Mouse (Mus musculus): ENCODE results near the gene Ubb.
"Not testable (repeated sequence)": the region's sequence is repeated elsewhere in the genome, so short reads cannot be mapped to it uniquely, and the experiment has no call there.

Ubb gene

DNA sequence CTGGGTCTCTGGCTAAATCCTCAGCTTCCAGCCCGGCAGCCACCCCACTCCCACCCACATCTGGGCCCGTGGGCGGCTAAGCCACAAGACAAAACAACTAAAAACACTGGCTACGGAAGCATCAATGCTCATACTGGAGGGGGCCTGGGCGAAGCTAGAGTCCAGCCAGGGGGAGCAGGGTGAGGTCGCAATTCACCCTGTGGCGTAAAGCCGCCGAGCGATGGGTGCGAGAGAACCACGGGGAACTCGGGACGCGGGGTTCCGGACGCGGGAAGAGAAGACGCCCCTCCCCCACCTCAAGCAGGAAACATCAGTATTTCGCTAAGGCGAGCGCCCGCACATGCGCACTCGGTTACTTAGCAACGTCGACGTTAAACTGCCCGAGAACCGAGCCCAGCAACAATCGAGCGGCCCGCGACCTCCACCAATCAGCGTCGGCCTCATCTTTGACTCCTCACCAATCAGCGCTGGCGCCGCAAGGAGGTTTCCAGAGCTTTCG, at the start of gene Ubb:
Ubb (plus strand) TSS at position 445 of the 499 bp plus-strand sequence.
- peak; percentile 99 for DNase-seq (ENCODE audit: low spot score in 2 of 2)

DNA sequence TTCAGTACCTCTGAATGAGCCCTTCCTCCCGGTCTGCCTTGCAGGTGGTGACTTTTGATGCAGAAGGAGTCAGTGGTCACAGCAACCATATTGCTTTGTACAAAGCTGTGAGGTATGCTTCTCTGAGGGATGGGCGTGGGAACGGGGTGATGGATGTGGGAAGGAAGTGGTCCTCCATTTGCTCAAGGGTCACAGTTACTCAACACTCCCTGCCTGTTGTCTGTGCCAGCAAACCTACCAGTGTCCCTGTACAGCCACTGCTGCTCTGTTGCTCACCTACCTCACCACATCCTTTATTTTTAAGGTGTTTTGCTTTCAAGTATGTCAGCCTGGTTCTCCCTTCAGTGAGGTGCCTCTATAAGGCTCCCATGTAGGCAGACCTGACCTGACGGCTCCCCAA, 43.3 kb upstream of the Ubb start:
- no peak for DNase-seq (ENCODE audit: low spot score in 2 of 2)

DNA sequence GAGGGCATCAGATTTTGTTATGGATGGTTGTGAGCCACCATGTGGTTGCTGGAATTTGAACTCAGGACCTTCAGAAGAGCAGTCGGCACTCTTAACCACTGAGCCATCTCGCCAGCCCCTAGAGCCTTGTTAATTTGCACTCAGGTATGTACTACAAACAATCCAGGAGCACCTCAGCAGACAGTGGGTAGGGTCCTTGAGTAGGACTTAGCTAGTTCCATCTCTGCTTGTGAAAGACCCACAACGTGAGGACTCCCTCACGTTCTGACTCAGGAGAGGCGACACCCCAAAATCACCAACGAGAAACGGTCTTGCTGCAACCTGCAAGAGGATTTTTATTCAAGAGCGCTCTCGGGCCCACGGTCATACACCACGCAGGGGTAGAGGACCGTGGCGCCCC, 42.6 kb upstream of the Ubb start:
- DNase-seq (ENCODE audit: low spot score in 2 of 2), result not testable (repeated sequence)

DNA sequence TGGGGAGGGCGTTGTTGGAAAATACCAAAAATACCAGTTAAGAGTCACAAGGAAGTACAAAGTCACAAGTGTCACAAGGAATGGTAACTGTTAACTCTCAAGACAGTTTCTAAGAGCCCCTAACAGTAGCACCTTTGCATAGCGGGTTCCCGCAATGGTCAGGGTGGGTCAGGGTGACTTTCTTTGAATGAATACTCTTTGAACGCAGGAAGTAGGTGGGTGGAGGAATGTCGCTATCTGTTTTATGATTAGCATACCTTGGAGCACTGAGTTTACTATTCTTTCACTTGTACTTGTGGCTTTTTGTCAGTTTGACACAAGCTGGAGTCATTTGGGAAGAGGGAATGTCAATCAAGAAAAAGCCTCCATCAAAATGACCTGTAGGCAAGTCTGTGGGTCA, 42.2 kb upstream of the Ubb start:
- not testable (repeated sequence) for DNase-seq (ENCODE audit: low spot score in 2 of 2)

DNA sequence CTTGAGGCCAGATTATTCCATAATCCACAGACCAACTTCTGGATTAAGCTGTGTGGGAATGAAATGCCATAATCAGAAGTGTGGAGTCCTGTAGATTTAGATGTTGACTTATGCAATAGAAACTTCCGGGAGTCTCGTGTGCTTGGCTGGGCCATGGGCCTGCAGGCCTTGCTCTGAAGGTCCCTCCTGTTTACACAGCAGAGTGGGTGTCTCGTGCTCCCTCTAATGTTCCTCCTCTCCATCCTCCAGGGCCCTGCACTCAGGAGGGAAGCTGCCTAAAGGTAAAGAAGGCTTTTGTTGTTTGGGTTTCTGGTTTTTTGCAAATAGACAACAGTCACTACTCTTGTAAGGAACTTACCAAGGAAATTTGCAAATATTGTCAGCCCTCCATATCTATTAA, 41.4 kb upstream of the Ubb start:
- no peak for DNase-seq (ENCODE audit: low spot score in 2 of 2)

DNA sequence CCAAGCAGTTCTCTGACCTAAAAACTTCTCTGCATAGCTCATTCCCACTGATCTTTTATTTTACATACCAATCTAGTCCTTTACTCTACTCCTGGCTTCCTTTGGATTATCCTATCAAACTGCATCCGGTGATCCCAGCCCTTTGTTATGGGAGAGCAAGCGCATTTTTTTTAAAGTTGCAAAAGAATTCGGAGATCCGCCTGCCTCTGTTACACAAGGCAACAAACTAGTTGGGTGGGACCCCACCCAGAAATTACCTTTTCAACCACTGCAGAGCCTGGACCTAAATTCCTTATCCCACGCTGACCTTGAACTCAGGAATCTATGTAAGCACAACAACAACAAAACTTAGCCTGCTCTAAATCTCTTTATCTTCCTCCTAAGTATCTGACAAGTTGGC, 40.0 kb upstream of the Ubb start:
- DNase-seq (ENCODE audit: low spot score in 2 of 2), result no peak

DNA sequence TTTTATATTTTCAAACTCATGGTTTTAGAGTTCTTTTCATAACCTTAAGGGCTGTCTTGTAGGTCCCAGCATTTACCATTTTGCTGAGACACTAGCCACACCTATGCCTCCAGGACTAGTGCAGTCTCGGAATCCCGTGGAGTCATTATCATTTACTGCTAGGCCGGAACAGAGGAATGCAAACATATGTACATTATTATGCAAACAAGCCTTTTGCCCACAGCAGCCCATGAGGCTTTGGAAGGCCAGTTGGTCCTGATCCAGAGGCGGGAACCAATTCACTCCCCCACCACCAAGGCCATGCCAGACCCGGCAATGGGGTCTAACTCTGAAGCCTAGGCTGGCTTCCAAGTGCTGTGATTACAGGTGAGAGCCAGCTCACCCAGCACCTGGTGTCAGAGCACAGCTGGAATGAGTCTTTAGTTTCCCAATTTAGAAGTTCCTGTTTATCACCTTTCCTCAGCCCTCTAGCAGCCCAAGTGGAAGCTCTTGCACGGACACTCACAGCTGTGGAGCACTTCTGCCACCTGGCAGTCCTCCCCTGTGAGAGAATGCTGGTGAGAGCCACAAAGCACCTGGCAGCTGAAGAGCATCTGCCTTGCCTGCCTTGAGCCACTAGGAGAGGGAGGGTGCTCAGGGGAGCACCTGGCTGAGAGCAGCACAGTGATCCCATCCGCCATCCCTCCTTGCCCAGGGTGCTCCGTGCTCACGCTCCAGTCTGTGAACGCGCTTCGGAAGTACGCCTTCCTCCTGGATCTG, 39.3 kb upstream of the Ubb start:
- peak in 1 of 2 experiments; percentile 5 for DNase-seq (ENCODE audit: low spot score in 2 of 2)

DNA sequence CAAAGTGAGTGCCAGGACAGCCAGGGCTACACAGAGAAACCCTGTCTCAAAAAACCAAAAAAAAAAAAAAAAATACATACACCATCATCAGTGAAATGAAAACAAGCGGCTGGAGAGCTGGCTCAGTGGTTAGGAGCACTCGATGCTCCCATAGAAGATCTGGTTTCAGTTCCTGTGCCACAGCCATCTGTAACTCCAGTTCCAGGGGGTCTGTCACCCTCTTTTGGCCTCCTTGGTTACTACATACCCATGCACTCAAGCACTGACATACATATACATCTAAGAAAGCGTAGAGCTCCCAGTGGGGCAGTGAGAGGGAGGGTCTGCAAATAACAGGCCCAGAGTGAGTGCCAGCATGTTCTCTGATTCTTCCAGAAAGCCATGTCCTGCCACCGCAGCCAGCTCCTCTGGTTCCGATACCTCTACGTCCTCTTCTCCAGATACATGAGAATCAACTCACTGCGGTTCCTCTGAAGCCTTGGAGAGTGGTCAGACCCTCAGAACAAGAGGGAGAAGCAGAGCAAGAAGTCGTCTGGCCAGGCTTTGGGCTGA, 38.4 kb upstream of the Ubb start:
- no peak for DNase-seq (ENCODE audit: low spot score in 2 of 2)

DNA sequence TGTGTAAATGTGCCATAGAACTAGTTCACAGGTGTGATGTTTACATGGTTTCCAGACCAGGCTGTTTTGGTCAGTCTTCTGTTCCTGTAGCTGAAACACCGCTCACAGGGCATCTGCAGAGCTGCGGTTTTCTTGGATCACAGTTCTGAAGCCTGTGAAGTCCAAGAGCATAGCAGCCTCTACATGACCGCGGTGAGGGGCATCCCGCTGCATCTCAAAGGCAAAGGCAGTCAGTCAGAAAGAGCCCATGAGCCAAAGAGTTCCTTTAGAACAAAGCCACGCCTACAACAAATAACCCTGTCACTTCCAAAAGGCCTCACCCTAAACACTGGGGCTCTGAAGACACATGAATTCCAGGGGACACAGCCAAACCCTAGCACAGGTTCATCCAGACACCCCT, 37.7 kb upstream of the Ubb start:
- DNase-seq (ENCODE audit: low spot score in 2 of 2), result no peak

DNA sequence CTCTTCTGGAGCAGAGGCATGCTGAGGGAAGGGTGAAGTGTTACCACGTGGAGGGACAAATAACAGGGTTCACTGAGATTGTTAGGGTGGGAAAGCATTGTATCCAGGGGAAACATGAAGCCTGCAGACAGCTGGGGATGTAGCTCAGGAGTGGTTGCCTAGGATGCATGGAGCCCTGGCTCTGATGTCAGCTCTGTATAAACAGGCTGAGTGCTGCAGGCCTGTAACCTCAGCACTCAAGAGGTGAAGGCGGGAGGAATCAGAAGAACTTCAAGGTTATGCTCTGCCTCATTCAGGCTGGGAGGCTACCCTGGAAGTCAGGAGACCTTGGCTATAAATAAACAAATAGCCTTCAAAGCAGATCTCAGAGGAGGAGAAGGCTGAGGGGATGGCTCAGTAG, 32.0 kb upstream of the Ubb start:
- DNase-seq (ENCODE audit: low spot score in 2 of 2), result no peak

DNA sequence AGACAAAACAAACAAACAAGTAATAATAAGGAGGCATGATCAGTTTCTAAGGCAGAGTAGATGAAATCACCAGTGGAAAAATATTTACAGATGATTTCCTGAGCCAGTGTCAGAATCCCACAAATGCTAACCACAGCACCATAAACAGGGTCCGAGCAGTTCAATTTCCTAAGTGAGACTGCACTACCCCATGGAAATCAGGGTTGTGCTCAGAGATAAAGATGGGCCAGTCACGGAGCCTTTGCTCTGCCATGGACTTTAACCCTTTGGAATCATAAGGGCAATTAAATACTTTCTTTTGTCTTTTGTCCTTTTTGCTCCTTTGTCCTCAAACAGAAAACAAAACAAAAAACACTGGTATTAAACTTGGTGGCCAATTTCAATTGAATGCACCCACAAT, 28.7 kb upstream of the Ubb start:
- DNase-seq (ENCODE audit: low spot score in 2 of 2), result no peak

DNA sequence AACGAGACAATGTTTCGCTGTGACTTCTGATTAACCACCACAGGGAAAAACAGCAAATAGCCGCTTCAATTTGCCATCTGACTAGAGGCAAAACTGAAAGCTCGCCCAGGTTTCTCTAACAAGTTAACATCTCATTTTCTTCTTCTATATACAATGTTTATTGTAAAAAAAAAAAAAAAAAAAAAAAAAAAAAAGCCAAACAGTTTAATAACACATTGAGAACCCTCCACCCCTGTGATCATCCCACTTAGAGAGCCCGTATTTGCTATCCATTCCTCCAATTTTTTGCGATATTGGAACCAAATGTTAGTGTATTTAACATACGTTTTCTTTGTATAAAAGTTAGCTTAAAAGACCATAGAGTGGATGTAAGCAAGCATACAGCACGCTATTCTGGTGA, 13.9 kb upstream of the Ubb start:
- DNase-seq (ENCODE audit: low spot score in 2 of 2), result no peak

DNA sequence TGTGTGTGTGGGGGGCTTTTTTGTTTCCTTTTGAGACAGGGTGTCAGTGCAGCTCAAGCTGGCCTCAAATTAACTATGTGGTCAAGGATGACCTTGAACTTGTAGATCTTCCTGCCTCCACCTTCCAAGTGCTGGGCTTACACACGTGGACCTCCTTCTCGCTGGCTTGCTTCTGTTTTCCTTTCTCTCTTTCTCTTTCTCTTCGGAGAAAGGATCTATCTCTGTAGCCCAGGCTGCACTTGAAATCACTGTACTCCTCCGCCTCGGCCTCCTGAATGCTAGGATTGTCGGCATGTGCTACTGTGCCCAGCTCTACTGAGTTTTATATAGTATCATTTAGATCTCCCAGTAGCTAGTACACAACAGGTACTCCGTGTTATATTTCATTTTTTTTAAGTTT, 13.4 kb upstream of the Ubb start:
- DNase-seq (ENCODE audit: low spot score in 2 of 2), result no peak

DNA sequence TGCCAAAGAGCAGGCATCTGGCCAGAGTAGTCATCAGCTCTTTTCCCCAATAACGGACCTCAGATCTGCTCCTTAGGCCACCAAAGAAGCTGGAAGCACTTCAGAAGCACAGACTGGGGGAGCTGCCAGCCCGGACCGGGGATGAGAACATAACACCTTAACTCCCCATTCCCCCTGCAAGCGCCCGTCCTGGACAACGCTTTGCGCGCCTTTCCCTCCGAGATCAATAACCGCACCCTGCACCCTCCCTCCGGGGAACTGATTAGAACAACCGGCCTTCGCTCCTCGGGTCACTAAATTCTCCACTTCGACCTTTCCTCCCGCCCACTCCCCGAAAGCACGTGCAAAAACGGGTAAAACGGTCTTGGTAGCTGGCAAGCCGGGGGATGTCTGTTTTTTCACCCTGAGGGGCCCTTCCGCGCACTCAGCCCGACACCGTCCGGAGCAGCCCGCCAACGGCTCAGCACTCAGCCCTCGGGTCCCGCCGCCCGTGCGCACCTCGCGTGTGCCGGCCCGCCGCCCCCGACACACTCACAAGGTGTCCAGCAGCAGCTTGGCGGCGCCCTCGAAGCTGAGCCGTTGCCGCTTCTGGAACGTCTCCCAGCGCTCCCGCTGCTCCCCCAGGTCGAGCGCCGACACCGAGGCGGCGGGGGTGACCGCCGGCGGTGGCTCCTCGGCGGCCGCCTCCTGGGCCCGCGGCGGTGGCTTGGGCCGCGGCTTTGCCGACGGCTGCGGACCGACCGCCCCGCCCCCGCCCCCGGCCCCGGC, 12.5 kb upstream of the Ubb start:
- peak; percentile 26 to 34 for DNase-seq (ENCODE audit: low spot score in 2 of 2)

DNA sequence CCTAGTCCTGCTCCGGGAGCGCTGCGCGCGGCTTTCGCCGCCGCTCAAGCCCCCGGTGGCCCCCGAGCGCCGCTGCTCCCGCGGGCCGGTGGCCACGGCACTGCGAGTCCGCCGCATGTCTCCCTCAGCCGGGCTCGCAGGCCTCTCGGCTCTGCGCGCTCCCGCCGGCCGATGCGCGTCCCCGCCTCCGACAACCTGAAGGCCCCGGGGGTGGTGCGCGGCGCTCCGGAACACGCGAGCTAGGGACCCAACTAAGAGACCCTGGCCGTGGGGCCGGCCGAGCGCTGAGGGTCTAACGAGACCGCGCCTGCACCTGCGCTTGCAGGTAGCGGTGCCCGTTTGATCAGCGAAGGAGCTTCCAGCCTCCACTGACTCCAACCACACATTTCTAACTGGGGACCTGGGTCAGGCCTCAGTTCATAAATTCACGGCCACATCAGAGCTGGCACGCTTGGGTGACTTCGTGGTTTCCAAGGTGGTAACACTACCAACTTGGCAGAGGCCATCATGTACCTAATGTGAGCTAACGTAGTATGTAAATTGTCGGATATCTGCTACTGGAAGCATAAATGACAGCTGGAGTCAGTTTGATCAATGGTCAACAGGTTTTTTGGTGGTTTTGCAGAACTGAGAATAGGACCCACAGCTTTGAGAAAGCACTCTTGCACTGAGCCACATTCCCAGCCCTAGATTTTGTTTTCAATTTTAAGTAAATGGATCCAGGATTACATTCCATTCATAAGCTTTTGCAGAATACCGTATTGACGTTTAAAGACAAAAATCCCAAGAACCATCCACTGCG, 11.7 kb upstream of the Ubb start, which contains the start of gene Cenpv:
Cenpv (minus strand) TSS at position 173 of the 802 bp plus-strand sequence.
- peak; percentile 58 to 60 for DNase-seq (ENCODE audit: low spot score in 2 of 2)

DNA sequence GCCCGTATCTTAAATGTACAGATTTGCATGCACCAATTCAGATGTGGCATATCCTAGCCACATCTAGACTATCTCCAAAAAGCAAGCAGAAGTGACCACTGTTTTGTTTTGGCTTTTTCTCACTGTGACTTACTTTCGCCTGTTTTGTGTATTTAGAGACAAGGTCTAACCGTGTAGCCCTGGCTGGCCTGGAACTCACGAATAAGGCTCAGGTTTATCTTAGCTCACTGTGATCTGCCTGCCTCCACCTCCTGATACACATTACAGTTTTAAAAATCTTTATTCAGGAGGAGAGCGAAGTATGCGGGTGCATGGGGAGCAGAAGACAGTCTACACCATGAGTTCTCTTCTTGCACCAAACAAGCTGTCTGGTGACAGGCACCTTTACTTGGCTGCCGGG, 10.8 kb upstream of the Ubb start:
- no peak for DNase-seq (ENCODE audit: low spot score in 2 of 2)

DNA sequence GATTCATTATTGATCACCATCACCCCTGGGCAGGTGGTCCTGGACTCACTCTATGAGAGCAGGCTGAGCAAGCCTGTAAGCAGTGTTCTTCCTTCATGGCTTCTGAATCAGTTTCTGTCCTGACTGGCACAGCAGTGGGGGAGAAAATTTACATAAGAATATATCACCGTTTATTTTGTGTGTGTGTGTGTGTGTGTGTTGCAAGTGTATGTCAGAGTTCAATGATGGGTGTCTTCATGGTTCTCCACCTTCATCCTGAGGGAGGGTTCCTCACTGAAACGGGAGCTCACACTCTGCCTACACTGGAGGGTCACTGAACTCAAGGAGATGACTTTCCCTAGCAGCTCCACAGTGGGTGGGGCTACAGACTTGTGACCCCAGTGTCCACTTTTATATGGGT, 10.0 kb upstream of the Ubb start:
- DNase-seq (ENCODE audit: low spot score in 2 of 2), result no peak

DNA sequence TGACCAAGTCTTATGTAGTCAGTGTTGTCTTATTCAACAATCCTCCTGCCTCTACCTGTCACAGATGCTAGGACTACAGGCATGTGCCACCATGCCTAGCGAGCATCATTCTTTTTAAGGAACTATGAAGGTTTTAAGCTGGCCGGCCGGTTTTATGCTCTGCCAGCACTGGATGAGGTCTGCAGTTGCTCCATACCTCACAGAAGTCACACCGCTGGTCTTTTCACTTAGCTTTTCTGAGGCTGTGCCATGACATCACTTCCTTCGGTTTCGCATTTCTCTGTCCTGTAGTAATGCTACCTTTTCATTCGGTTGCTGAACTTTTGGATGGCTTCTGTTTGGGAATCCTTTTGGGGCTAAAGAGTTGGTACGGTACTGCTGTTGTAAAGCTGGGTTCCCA, 9.4 kb upstream of the Ubb start:
- no peak for DNase-seq (ENCODE audit: low spot score in 2 of 2)

DNA sequence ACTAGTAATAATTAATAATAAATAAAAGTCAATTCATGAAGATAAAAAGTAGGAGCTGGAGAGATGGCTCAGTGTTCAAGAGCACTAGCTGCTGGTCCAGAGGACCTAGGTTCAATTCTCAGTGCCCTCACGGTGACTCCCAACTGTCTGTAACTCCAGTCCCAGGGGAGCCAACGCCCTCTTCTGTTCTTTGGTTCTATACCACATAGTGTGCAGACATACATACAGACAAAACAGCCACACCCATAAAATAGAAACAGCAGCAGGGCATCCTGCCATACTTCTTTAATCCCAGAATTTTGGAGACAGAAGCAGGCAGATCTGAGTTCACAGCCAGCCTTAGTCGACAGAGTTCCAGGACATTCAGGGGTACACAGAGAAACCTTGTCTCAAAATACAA, 7.0 kb upstream of the Ubb start:
- no peak for DNase-seq (ENCODE audit: low spot score in 2 of 2)

DNA sequence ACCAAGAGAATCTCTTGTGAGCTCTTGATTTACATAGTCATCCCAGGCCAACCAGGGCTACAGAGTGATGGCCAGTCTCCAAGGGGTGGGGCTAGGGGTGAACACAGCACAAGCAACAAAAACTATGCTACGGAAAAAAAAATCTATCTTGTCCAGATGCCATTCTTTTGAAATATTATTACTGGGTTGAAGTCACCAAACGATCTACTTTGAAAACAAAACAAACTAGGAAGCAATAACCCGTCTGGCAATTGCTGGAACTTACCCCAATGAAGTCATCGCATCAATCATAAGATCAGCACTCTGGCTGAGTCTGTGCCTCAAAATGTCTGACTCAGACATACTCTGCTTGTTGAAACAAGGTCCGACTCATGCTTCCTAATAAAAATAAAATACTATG, 1.2 kb upstream of the Ubb start:
- DNase-seq (ENCODE audit: low spot score in 2 of 2), result peak; percentile 41 to 65

DNA sequence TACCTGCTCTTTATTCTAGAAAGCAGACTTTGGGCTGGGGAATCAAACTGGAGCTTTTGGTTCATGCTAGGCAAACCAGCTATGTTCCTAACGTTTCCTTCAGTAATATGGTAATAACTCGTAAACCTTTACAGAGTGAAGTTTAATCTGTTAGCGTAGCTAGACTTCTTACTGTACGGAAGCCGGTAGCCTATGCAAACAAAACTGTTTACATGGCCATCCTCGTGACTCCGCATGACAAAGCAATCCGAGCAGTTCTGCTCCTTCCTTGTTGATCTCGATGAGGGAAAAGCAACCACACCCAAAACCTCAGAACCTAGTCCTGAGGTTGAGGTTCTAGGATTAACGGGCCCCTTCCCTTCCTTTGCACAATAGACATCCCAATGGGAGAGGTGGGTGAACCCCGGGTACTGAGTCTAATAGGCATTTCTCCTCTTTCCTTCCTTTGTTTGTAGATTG, 715 bp upstream of the Ubb start:
- DNase-seq (ENCODE audit: low spot score in 2 of 2), result peak; percentile 60 to 71
